Mouse (Mus musculus) layer of hippocampus, postnatal 25 days (tissue): Measurements from ENCODE around the gene T2. TPM values are rescaled to one million over a fixed set of nuclear protein-coding genes. Genes with fewer than 3 reads are reported as not detected.

Experiments used
- DNase-seq, 2 experiments: peaks; one replicate each; pipeline ENCODE4 v3.0.0; 2022; ENCODE audit warnings: mixed read lengths in 2 of 2, low spot score in 1 of 2; ENCODE audit errors: extremely low spot score in 1 of 2
- total RNA-seq, 2 experiments: library from RNA; stranded (reverse); gene quantifications; 2 replicates each; pipeline ENCODE4 v1.2.3; 2021

Gene T2
- total RNA-seq, 2 experiments from 2014 or later, result 0.34 to 0.82 TPM

GRCm38 (mm10) chr17:8463482-8464128 is 107.8 kb downstream of the T2 start:
- peak; percentile 51 to 73 for DNase-seq

GRCm38 (mm10) chr17:8467771-8468170 is 112.0 kb downstream of the T2 start:
- DNase-seq, result no peak

GRCm38 (mm10) chr17:8468716-8469344 is 113.0 kb downstream of the T2 start:
- peak; percentile 85 to 98 for DNase-seq

Other genes with a start within 250 kb of the T2 start
- gene Gm49673, start 208.2 kb upstream of the T2 start, total RNA-seq, result under 1 TPM; 0.10 to 0.63 TPM
- 1 to 10 TPM; 6.0 to 6.3 TPM for gene Rnaset2a, start 207.9 kb upstream of the T2 start, total RNA-seq
- gene Fgfr1op, start 190.5 kb upstream of the T2 start, total RNA-seq, result 10 to 100 TPM; 15.3 to 15.7 TPM
- under 1 TPM; 0.22 to 0.38 TPM for gene Ccr6, start 119.9 kb upstream of the T2 start, total RNA-seq
- 100 to 1,000 TPM; 149 to 159 TPM for gene Mpc1, start 73.1 kb upstream of the T2 start, total RNA-seq
- gene Sft2d1, start 44.9 kb upstream of the T2 start, total RNA-seq, result 10 to 100 TPM; 55.7 to 58.0 TPM
- gene Prr18, start 18.5 kb upstream of the T2 start, total RNA-seq, result 10 to 100 TPM; 22.8 to 23.6 TPM
- gene T, start 78.4 kb downstream of the T2 start, total RNA-seq, result not detected
- 10 to 100 TPM; 55.2 to 64.0 TPM for gene Pde10a, start 169.4 kb downstream of the T2 start, total RNA-seq
- not detected for gene Gm17087, start 211.0 kb downstream of the T2 start, total RNA-seq